Mouse (Mus musculus): ENCODE results near the gene Rplp2. TPM values are rescaled to one million over a fixed set of nuclear protein-coding genes. Genes with fewer than 3 reads are reported as not detected.

Gene Rplp2
- polyA plus RNA-seq, 1 experiment from 2014 or later = 1,341 TPM

GRCm38 (mm10) chr7:141418970-141419369, 28.2 kb upstream of the Rplp2 start:
- 33% methylated on average over 7 of the region's 7 CpGs for WGBS
- peaks cover 4% of the 10 kb centered on the region; the same call in 1 of the 2 replicates for H3K4me1 ChIP-seq
- H3K27ac ChIP-seq = no peak overlapping the region
- no peak for ATAC-seq (ENCODE audit: insufficient number of reproducible peaks, low FRiP score, low TSS enrichment, low read depth)
- H3K4me3 ChIP-seq = no peak overlapping the region
- no peak overlapping the region for H3K9ac ChIP-seq
- no peaks in the 10 kb centered on the region for H3K9me3 ChIP-seq
- H3K36me3 ChIP-seq = no peaks in the 10 kb centered on the region
- no peaks in the 10 kb centered on the region for H3K27me3 ChIP-seq
- H3K4me2 ChIP-seq = no peak overlapping the region

DNA sequence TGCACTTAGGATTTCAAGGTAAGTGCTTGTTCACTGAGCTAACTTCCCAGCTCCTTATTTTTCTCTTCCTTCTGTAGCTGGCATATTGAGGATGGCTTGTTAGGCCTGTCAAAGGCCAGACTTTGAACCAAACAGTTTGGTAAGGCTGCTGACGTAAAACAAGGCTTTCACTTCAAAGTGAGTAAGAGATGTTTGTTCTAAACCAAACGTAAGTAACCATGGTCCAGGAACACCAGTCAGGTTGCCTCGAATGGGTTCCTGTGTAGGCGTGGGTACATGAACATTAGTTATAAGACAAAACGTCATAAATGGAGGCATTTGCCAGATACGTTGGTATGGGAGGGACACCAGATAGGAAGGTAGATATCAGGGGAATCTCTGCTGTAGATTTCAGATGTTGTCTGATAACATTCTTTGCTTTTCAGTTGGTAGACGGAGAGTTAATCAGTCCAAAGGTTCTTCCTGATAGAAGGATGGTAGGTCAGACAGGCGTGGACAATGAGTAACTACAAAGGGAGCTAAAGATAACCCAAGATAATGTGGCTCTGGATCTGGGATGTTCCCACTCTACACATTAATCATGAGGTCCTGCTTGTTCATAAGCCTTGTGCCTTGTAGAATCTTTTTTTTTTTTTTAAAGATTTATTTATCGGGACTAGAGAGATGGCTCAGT, 27.0 kb upstream of the Rplp2 start:
- H3K9ac ChIP-seq = no peak overlapping the region
- no peak overlapping the region for H3K4me2 ChIP-seq
- ATAC-seq (ENCODE audit: insufficient number of reproducible peaks, low FRiP score, low TSS enrichment, low read depth) = no peak
- no peaks in the 10 kb centered on the region for H3K9me3 ChIP-seq
- H3K27ac ChIP-seq = no peak overlapping the region
- H3K27me3 ChIP-seq = no peaks in the 10 kb centered on the region
- WGBS = 80% methylated on average over 9 of the region's 9 CpGs
- H3K4me3 ChIP-seq = no peak overlapping the region
- H3K36me3 ChIP-seq = no peaks in the 10 kb centered on the region
- H3K4me1 ChIP-seq = no peaks in the 10 kb centered on the region

GRCm38 (mm10) chr7:141423811-141424210, 23.4 kb upstream of the Rplp2 start:
- no peak overlapping the region for H3K9ac ChIP-seq
- WGBS = 67% methylated on average over 4 of the region's 4 CpGs
- H3K4me1 ChIP-seq = no peaks in the 10 kb centered on the region
- no peak for ATAC-seq (ENCODE audit: insufficient number of reproducible peaks, low FRiP score, low TSS enrichment, low read depth)
- H3K4me2 ChIP-seq = no peak overlapping the region
- no peak overlapping the region for H3K4me3 ChIP-seq
- H3K36me3 ChIP-seq = no peaks in the 10 kb centered on the region
- H3K27me3 ChIP-seq = no peaks in the 10 kb centered on the region
- H3K9me3 ChIP-seq = no peaks in the 10 kb centered on the region
- H3K27ac ChIP-seq = no peak overlapping the region

GRCm38 (mm10) chr7:141426948-141427730, 20.0 kb upstream of the Rplp2 start:
- 82% methylated on average over 12 of the region's 12 CpGs for WGBS
- no peak overlapping the region for H3K9ac ChIP-seq
- no peaks in the 10 kb centered on the region for H3K27me3 ChIP-seq
- no peaks in the 10 kb centered on the region for H3K9me3 ChIP-seq
- H3K36me3 ChIP-seq = peaks cover 21% of the 10 kb centered on the region
- ATAC-seq (ENCODE audit: insufficient number of reproducible peaks, low FRiP score, low TSS enrichment, low read depth) = no peak
- H3K4me1 ChIP-seq = peaks cover 11% of the 10 kb centered on the region
- H3K4me3 ChIP-seq = no peak overlapping the region
- H3K27ac ChIP-seq = no peak overlapping the region
- no peak overlapping the region for H3K4me2 ChIP-seq

GRCm38 (mm10) chr7:141428701-141429100, 18.5 kb upstream of the Rplp2 start:
- no peaks in the 10 kb centered on the region for H3K27me3 ChIP-seq
- 53% methylated on average over 5 of the region's 5 CpGs for WGBS
- no peak overlapping the region for H3K27ac ChIP-seq
- no peak overlapping the region for H3K9ac ChIP-seq
- H3K4me2 ChIP-seq = peak overlapping the region; percentile 38
- H3K36me3 ChIP-seq = peaks cover 35% of the 10 kb centered on the region
- no peak for ATAC-seq (ENCODE audit: insufficient number of reproducible peaks, low FRiP score, low TSS enrichment, low read depth)
- H3K4me3 ChIP-seq = peak overlapping the region; percentile 19; the same call in 1 of the 2 replicates
- H3K4me1 ChIP-seq = peaks cover 26% of the 10 kb centered on the region
- no peaks in the 10 kb centered on the region for H3K9me3 ChIP-seq

- Histone ChIP-seq H3K4me2 (peak within 1 kb of the TSS; percentile 38), H3K9me3 (no peaks in the 10 kb centered on the region), H3K36me3 (peaks cover 38% of the 10 kb centered on the region), H3K27me3 (no peaks in the 10 kb centered on the region), H3K9ac (no peak within 1 kb of the TSS), H3K4me3 (peak within 1 kb of the TSS; percentile 19), H3K4me1 (peaks cover 32% of the 10 kb centered on the region), H3K27ac (no peak within 1 kb of the TSS)
- 3% methylated on average over 19 of the region's 19 CpGs for WGBS
- no peak for ATAC-seq (ENCODE audit: insufficient number of reproducible peaks, low FRiP score, low TSS enrichment, low read depth)
These were observed 17.9 kb upstream of the Rplp2 start, which contains the start of gene Cend1 for GRCm38 (mm10) chr7:141429310-141429709. TSS of gene Cend1 (minus strand) at chr7:141429491.

DNA sequence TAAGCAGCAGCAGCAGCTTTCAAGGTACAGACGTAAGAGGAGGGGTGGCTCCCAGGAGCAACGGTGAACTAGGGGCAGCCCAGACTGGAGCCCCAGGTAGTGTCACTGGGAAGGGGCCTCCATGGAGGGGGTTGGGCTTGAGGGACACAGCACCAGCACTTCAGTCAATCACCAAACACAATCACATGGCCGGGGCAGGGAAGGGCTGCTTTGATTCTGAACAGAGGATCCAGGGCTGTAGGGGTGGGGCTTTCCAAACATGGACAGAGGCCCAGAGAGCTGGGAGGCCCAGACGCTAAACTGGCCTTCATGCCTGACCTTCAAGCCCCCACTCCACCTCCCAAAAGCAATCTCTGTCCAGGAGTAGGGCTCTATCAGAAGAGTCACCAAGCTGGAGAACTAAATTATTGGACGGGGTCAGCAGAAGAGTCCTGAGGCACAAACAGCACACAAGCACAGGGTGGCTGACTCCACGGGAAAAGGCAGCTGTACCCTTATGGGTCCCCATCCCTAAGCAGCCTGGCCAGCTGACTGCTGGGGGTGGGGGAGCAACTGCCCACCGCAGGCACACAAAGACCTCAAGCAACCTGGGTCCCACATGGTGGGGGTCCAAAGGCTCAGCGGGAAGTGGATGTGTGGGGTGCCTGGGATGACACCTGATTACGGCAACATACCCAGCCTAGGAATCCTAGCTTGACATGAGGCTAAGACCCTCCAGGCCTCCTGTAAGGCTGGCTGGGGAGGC, 17.2 kb upstream of the Rplp2 start:
- no peak overlapping the region for H3K4me2 ChIP-seq
- H3K9me3 ChIP-seq = no peaks in the 10 kb centered on the region
- no peak for ATAC-seq (ENCODE audit: insufficient number of reproducible peaks, low FRiP score, low TSS enrichment, low read depth)
- peaks cover 39% of the 10 kb centered on the region for H3K4me1 ChIP-seq
- no peak overlapping the region for H3K9ac ChIP-seq
- H3K36me3 ChIP-seq = peaks cover 38% of the 10 kb centered on the region
- WGBS = 62% methylated on average over 9 of the region's 9 CpGs
- H3K27me3 ChIP-seq = no peaks in the 10 kb centered on the region
- no peak overlapping the region for H3K27ac ChIP-seq
- H3K4me3 ChIP-seq = no peak overlapping the region

DNA sequence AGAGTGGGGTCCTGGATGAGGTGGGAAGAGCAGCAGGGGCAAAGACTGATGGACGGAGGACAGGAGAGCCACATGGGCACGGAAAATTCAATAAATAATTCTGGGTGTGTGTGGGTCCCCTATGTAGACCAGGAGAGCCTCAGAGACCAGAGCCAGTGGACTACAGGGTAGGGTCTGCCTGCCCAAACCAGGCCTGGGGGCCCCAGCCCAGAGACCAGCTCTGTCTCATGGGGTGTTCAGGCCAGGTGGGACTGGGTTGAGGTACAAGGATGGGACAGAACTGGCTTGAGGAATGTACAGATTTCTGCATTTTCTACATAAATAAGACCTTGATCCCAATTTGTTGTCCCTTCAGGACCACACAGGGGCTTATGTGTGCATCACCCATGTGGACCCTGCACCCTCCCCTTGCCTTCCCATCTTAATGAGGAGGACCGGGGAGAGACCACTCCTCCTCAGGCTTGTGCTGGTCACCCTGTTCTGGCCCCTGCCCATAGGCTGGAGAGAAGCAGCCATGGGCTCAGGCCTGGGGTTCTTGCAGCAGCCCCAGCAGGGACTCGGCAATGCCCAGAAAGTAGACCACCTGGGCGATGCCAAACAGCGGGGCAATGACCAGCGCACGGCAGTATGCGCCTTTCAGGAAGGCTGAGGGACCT, 16.5 kb upstream of the Rplp2 start:
- Histone ChIP-seq H3K4me3 (no peak overlapping the region), H3K27ac (no peak overlapping the region), H3K9ac (no peak overlapping the region), H3K9me3 (no peaks in the 10 kb centered on the region), H3K4me1 (peaks cover 45% of the 10 kb centered on the region), H3K27me3 (no peaks in the 10 kb centered on the region), H3K36me3 (peaks cover 38% of the 10 kb centered on the region), H3K4me2 (no peak overlapping the region)
- WGBS = 91% methylated on average over 9 of the region's 9 CpGs
- no peak for ATAC-seq (ENCODE audit: insufficient number of reproducible peaks, low FRiP score, low TSS enrichment, low read depth)

DNA sequence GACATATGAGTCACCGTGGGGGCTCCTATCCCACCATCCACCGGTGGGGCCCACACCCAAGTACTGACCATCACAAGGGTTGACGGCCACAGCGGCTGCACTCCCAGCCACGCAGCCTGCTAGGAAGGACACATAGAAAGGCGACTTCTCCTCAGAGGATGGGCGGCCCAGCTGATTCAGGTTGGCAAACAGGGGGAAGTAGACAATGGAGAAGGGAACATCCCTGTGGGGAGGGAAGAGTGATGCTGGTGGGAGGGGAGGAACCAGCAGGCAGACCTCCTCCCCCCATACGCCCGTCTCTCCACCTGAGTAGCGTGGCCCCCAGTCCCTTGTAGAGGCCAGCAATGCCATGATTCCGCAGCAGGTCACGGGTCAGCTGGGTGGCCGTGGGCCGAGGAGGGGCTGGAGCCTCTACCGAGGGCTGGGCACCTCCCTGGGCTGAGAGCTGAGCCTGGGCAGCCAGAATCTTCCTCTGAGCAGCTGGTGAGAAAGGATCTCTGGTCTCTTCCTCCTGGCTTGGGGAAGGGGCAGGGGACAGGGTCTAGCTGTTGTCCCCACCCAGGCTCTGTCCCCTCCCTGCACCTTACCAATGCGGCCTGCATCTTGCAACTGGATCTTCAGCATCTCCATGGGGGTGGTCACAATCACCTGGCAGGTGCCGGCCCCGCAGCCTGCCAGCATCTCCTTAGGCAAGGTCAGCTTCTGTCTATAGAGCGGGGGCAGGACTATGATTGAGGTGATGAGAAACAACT, 15.6 kb upstream of the Rplp2 start:
- 92% methylated on average over 19 of the region's 19 CpGs for WGBS
- Histone ChIP-seq H3K27ac (no peak overlapping the region), H3K4me1 (peaks cover 53% of the 10 kb centered on the region)

GRCm38 (mm10) chr7:141432186-141432611, 15.0 kb upstream of the Rplp2 start:
- H3K4me1 ChIP-seq = peaks cover 59% of the 10 kb centered on the region
- no peaks in the 10 kb centered on the region for H3K27me3 ChIP-seq
- peaks cover 38% of the 10 kb centered on the region for H3K36me3 ChIP-seq
- no peak for ATAC-seq (ENCODE audit: insufficient number of reproducible peaks, low FRiP score, low TSS enrichment, low read depth)
- no peak overlapping the region for H3K27ac ChIP-seq
- 83% methylated on average over 8 of the region's 8 CpGs for WGBS
- H3K9me3 ChIP-seq = no peaks in the 10 kb centered on the region
- no peak overlapping the region for H3K4me3 ChIP-seq
- no peak overlapping the region for H3K9ac ChIP-seq
- no peak overlapping the region for H3K4me2 ChIP-seq

More for the DNA sequence above, 15.6 kb upstream of the Rplp2 start:
- no peak overlapping the region for H3K4me3 ChIP-seq
- H3K9ac ChIP-seq = no peak overlapping the region
- no peak for ATAC-seq (ENCODE audit: insufficient number of reproducible peaks, low FRiP score, low TSS enrichment, low read depth)
- no peaks in the 10 kb centered on the region for H3K9me3 ChIP-seq
- no peaks in the 10 kb centered on the region for H3K27me3 ChIP-seq
- H3K36me3 ChIP-seq = peaks cover 38% of the 10 kb centered on the region
- no peak overlapping the region for H3K4me2 ChIP-seq

Measured in limb, embryonic 15.5 days (tissue).